Comparison of ENCODE assay signal across 15 mouse cellular contexts in the genomic region with DNA sequence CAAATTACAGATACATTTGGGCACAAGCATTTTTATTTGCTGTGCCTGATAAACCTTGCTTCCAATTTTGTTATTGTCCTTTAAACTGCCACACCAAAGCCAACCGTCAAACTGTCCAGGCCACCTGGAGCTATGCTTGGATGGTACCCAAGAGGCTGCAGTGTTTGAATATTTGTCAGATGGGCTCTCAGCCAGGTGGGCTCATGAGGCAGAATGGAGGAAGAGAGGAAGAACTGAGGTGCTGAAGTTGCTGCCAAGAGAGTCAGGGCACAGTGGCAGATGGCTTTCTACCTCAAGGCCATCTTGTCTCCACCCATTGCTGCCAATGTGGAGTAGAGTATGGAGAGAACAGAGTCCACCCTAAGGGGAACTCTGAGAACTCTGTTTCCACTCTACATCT.
DNase-seq lines count a peak whose midpoint lies in the region; ATAC-seq and TF ChIP-seq lines count a peak whose summit lies in the region.
"Had no signal": no experiment of that assay in that cellular context is flagged by ENCODE, and none has a peak within 500 bp of the region (broad histone marks: within the 10 kb centered on the region; RNA-seq: fewer than 3 reads in every experiment).

No protein-coding gene starts in this region.

- no peak for TF ChIP-seq CTCF in brain, embryonic 14.5 days (IDR thresholded peaks at IDR 0.05; ENCODE audit: borderline replicate concordance, extremely low read depth, insufficient read depth, insufficient read length)

- ATAC-seq in hindbrain, embryonic 14.5 days (ENCODE audit: low FRiP score) = peak; percentile 45; the same call in 1 of the 2 replicates
- no peak for ATAC-seq in hindbrain, embryonic 11.5 days (ENCODE audit: low FRiP score)
- no peak for ATAC-seq in monocyte, adult 5-6 weeks (replicated peaks; ENCODE audit: insufficient number of reproducible peaks, low FRiP score, low TSS enrichment, poor library complexity, severe bottlenecking)
- ATAC-seq: CD4-positive, CD25-positive, alpha-beta regulatory T cell, adult 4 months; intestine, postnatal 0 days had no signal

- H3K9me3 ChIP-seq in hindbrain, embryonic 14.5 days (ENCODE audit: control insufficient read depth, low read length) = no peaks in the 10 kb centered on the region
- H3K9me3 ChIP-seq in hindbrain, embryonic 11.5 days (ENCODE audit: control insufficient read depth, low read length) = no peaks in the 10 kb centered on the region
- H3K9me3 ChIP-seq: midbrain, embryonic 13.5 days; neural tube, embryonic 15.5 days had no signal

- 0 out of 2 replicates have a peak, but pooled peaks cover 4% of the 10 kb centered on the region for H3K4me1 ChIP-seq in hindbrain, embryonic 14.5 days (replicated peaks; ENCODE audit: control insufficient read depth, insufficient read depth, low read length)
- H3K4me1 ChIP-seq in hindbrain, embryonic 11.5 days (replicated peaks; ENCODE audit: control insufficient read depth, insufficient read depth, low read length) = no peaks in the 10 kb centered on the region
- H3K4me1 ChIP-seq: midbrain, embryonic 13.5 days; neural tube, embryonic 15.5 days had no signal

- no peak overlapping the region for H3K4me3 ChIP-seq in hindbrain, embryonic 14.5 days (replicated peaks; ENCODE audit: low read length)
- H3K4me3 ChIP-seq in hindbrain, embryonic 11.5 days (ENCODE audit: low read depth, low read length) = no peak overlapping the region
- H3K4me3 ChIP-seq: left cerebral cortex, adult 2 months; midbrain, embryonic 13.5 days; neural tube, embryonic 15.5 days had no signal

- H3K36me3 ChIP-seq in hindbrain, embryonic 14.5 days (replicated peaks; ENCODE audit: control insufficient read depth, insufficient read depth) = no peaks in the 10 kb centered on the region
- no peaks in the 10 kb centered on the region for H3K36me3 ChIP-seq in hindbrain, embryonic 11.5 days (ENCODE audit: control insufficient read depth, insufficient read depth, low read length)
- H3K36me3 ChIP-seq: midbrain, embryonic 13.5 days; neural tube, embryonic 15.5 days had no signal

- DNase-seq in hindbrain, embryonic 14.5 days (ENCODE audit: low spot score) = peak; percentile 42
- no peak for DNase-seq in hindbrain, embryonic 11.5 days (ENCODE audit: low spot score)
- peak; percentile 88 for DNase-seq in A20 (ENCODE audit: low read depth, low spot score)
- DNase-seq in brain, embryonic 14.5 days (ENCODE audit: low read depth) = peak; percentile 77
- DNase-seq in cerebellum, postnatal 25 days = peak; percentile 78 to 82
- no peak for DNase-seq in heart, adult 9 months (ENCODE audit: low spot score in 2 of 2)
- DNase-seq: gastrocnemius, postnatal 14 days; lung, postnatal 14 days had no signal

- 60% methylated on average over 1 of the region's 1 CpGs for WGBS in hindbrain, embryonic 14.5 days
- 93% methylated on average over 1 of the region's 1 CpGs for WGBS in hindbrain, embryonic 11.5 days

- no peaks in the 10 kb centered on the region for H3K27me3 ChIP-seq in hindbrain, embryonic 14.5 days (ENCODE audit: control insufficient read depth, insufficient read depth, low read length)
- no peaks in the 10 kb centered on the region for H3K27me3 ChIP-seq in hindbrain, embryonic 11.5 days (ENCODE audit: control insufficient read depth, insufficient read depth, low read length)
- H3K27me3 ChIP-seq: midbrain, embryonic 13.5 days; neural tube, embryonic 15.5 days had no signal

- no peak for TF ChIP-seq POLR2A in brain, embryonic 14.5 days (IDR thresholded peaks at IDR 0.05; ENCODE audit: borderline replicate concordance, extremely low read depth, insufficient read depth, insufficient read length, poor library complexity, severe bottlenecking)

- peak overlapping the region; percentile 32; the same call in 1 of the 2 replicates for H3K27ac ChIP-seq in hindbrain, embryonic 14.5 days
- H3K27ac ChIP-seq in hindbrain, embryonic 11.5 days (ENCODE audit: low read depth, low read length) = no peak overlapping the region
- H3K27ac ChIP-seq: left cerebral cortex, adult 2 months; midbrain, embryonic 13.5 days; neural tube, embryonic 15.5 days had no signal

- H3K4me2 ChIP-seq in hindbrain, embryonic 14.5 days (replicated peaks) = no peak overlapping the region
- H3K4me2 ChIP-seq in hindbrain, embryonic 11.5 days (replicated peaks; ENCODE audit: low read depth, low read length) = no peak overlapping the region
- H3K4me2 ChIP-seq: liver, embryonic 11.5 days; midbrain, embryonic 13.5 days; neural tube, embryonic 15.5 days had no signal

- H3K9ac ChIP-seq in hindbrain, embryonic 14.5 days = no peak overlapping the region
- no peak overlapping the region for H3K9ac ChIP-seq in hindbrain, embryonic 11.5 days (ENCODE audit: low read depth, low read length)
- H3K9ac ChIP-seq: midbrain, embryonic 13.5 days; neural tube, embryonic 15.5 days had no signal

Comparison
In these comparisons a context has a peak if more than half of its experiments do, and no peak if none do; other contexts are left out.
1. DNase-seq: peak in hindbrain, embryonic 14.5 days (single experiment), A20 (single experiment), brain, embryonic 14.5 days (single experiment) and cerebellum, postnatal 25 days (2 of 2); none in hindbrain, embryonic 11.5 days (single experiment) and heart, adult 9 months (0 of 2).